Mouse (Mus musculus): ENCODE measurements around the gene Polr2h. TPM values are rescaled to one million over a fixed set of nuclear protein-coding genes. Genes with fewer than 3 reads are reported as not detected.
"Not testable (repeated sequence)": the region's sequence is repeated elsewhere in the genome, so short reads cannot be mapped to it uniquely, and the experiment has no call there.

Polr2h gene
- 78.5 and 115 TPM in 2 replicates for total RNA-seq (2017)

DNA sequence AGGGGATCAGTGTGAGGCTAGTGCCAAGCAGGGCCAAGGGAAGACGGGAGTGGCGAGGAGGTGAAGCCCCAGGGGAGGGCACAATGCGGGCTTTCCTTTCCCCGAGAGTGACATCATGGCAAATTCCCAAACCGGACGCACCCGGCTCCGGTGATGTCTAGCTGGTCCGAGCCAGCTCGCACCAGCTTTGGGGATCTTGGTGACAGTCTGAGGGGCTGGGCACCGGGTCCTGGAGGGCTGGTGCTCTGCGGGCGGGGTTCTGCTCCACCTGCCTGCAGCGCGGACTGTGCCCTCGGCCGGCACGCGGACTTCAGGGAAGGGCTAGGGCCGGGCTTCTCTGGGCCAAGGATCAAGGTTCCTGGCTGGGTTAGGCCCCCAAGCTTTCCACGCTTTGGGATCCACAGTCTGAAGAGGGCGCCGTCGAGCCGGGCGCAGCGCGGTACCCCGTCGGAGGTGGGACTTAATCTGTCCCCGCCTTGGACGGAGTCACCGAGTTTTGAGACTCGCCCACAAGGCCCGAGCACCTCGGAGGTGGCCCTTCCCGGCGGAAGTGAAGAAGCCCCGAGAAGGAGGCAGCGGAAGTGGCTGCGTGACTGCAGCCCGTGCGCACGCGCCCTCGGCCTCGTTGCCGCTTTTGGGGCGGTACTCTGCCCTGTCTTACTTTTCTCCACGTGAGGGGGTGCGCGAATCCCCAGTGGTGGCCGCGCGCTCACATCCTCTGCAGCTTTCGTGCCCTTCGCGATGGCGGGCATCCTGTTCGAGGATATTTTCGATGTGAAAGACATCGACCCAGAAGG is at the start of gene Polr2h, which contains the start of gene Clcn2:
Gene Polr2h, plus strand, starts transcription at position 485 of the 797 bp plus-strand sequence.
Gene Clcn2, minus strand, starts transcription at position 566 of the 797 bp plus-strand sequence.
- peak; percentile 90 for ATAC-seq (replicated peaks; ENCODE audit: low read depth, poor library complexity, severe bottlenecking)

DNA sequence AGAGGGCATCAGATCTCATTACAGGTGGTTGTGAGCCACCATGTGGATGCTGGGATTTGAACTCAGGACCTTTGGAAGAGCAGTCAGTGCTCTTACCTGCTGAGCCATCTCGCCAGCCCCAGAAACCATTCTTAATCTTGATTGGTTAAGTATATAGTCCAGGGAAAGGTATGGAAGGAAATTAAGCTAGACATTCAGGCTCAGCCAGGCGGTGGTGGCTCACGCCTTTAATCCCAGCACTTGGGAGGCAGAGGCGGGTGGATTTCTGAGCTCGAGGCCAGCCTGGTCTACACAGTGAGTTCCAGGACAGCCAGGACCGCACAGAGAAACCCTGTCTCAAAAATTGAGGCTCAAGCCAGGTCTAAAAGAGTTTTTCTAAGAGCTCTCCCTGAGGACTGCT is 49.5 kb upstream of the Polr2h start, which contains the start of gene Eif4g1:
Gene Eif4g1, plus strand, starts transcription at position 301 of the 400 bp plus-strand sequence.
- not testable (repeated sequence) for ATAC-seq (replicated peaks; ENCODE audit: low read depth, poor library complexity, severe bottlenecking)

DNA sequence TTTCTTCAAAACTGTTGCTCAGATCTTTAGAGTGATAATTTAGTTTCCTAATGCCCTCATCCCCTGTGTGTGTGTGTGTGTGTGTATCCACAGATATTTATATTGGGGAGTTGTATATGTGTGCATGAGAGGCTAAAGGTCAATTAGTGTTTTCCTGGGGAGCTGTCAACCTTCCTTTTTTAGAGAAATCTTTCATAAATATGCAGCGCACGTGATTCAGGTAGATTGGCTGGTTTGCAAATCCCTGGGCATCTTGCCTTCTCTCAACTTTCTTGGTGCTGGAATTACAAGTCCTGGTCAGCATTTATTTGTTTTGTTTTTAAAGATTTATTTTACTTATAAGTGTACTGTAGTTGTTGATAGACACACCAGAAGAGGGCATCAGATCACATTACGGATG is 47.2 kb upstream of the Polr2h start:
- ATAC-seq (replicated peaks; ENCODE audit: low read depth, poor library complexity, severe bottlenecking), result no peak

DNA sequence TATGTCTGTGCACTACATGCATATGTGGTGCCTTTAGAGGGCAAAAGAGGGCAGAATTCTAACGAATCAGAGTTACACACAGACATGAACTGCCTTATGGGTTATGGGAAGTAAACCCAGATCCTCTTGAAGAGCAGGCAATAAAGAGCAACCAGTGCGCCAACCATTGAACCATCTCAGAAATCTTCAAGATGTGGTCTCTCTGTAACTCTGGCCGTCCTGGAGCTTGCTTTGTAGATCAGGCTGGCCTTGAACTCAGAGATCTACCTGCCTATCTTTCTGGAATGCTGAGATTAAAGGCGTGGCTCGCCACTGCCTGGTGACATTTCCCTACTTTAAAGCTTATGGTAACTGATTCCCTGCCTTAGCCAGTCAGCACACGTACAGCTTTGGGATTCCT is 45.6 kb upstream of the Polr2h start:
- ATAC-seq (replicated peaks; ENCODE audit: low read depth, poor library complexity, severe bottlenecking), result no peak; the same call in 1 of the 2 replicates

DNA sequence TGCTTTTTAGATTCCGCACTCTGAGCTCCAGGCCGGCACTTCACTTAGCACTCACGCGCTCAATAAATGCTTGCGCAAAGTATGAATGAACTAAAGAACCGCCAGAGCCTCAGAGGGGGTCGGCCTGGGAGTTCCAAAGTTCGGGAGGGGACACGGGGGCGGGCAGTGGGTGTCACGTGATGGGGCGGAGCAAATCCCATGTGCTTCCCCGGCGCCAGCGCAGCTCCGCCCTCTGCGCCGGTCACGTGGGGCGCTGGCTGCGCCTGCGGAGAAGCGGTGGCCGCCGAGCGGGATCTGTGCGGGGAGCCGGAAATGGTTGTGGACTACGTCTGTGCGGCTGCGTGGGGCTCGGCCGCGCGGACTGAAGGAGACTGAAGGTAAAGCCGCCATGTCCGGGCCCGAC is 45.0 kb upstream of the Polr2h start:
- ATAC-seq (replicated peaks; ENCODE audit: low read depth, poor library complexity, severe bottlenecking), result peak; percentile 76

- peak; percentile 5; the same call in 1 of the 2 replicates for ATAC-seq (replicated peaks; ENCODE audit: low read depth, poor library complexity, severe bottlenecking)
Measured at GRCm38 (mm10) chr16:20672965-20673705, 44.3 kb upstream of the Polr2h start.

GRCm38 (mm10) chr16:20673706-20674303 is 43.7 kb upstream of the Polr2h start:
- peak; percentile 45 for ATAC-seq (replicated peaks; ENCODE audit: low read depth, poor library complexity, severe bottlenecking)

- ATAC-seq (replicated peaks; ENCODE audit: low read depth, poor library complexity, severe bottlenecking), result no peak
Measured at GRCm38 (mm10) chr16:20675213-20675612, 42.3 kb upstream of the Polr2h start.

- no peak for ATAC-seq (replicated peaks; ENCODE audit: low read depth, poor library complexity, severe bottlenecking)
Measured at GRCm38 (mm10) chr16:20676702-20677101, 40.8 kb upstream of the Polr2h start.

DNA sequence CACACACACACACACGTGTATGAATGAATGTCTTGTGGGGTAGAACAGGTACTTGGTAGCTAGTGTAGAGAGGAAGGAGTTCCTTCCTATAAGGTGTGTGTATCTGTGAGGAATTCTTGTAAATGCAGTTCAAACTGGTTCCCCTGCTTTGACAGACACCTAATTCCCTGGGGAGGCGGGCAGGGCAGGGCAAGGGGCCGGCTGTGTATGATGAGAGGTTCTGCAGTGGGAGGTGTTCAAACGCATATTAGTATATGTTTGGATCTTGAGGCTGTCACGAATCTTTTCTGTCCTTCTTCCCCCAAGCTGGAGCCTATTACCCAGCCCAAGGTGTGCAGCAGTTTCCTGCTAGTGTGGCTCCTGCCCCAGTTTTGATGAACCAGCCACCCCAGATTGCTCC is 40.1 kb upstream of the Polr2h start:
- ATAC-seq (replicated peaks; ENCODE audit: low read depth, poor library complexity, severe bottlenecking), result no peak

DNA sequence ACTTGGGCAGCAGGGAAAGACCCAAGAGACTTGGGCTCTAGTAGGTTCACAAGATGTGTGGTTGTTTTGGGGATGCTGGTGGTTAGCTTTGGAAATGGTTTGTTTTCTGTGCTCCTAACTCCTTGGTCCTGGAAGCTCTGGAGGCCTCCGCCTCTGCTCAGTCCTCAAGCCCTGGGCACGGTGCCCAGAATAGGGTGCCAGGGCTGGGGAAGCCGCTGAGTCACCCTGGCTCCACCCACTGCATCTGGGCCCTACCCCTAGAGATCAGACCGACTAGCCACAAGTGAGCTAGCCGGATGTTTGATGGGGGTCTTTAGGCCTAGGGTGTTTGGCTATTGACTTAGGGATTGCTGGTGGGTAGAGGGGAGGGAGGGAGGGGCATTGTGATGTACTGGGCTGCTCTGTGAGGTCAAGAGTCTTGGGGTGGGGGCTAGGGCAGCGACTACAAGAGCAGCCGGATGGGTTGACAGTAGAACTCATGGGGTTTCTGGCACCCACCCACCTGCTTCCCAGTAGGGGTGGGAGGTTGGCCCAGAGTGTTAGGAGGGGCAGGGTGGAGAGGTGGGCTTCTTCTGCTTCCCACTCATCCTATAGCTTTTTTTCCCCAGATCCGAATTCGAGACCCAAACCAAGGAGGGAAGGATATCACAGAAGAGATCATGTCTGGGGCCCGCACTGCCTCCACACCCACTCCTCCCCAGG is 39.3 kb upstream of the Polr2h start:
- ATAC-seq (replicated peaks; ENCODE audit: low read depth, poor library complexity, severe bottlenecking), result peak; percentile 94

DNA sequence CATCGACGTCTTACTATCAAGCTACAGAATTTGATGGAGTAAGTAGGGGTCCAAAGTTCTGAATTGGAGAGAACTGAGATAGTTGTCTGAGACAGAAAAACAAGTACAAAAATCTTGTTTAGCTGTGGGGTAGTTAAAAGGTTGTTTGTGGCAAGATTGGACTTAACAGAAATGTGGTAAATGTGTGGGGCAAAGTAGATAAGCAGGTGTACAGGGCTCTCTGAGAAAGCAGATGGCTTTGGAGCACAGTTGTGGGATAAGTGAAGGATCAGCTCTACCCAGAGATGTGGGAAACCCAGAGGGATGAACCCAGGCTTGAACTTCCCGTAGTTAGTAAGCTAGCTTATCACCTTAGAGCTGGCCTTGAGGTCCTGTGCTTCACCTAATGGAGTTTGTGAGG is 26.7 kb upstream of the Polr2h start:
- no peak for ATAC-seq (replicated peaks; ENCODE audit: low read depth, poor library complexity, severe bottlenecking)

- no peak for ATAC-seq (replicated peaks; ENCODE audit: low read depth, poor library complexity, severe bottlenecking)
Measured at GRCm38 (mm10) chr16:20691617-20692016, 25.8 kb upstream of the Polr2h start.

DNA sequence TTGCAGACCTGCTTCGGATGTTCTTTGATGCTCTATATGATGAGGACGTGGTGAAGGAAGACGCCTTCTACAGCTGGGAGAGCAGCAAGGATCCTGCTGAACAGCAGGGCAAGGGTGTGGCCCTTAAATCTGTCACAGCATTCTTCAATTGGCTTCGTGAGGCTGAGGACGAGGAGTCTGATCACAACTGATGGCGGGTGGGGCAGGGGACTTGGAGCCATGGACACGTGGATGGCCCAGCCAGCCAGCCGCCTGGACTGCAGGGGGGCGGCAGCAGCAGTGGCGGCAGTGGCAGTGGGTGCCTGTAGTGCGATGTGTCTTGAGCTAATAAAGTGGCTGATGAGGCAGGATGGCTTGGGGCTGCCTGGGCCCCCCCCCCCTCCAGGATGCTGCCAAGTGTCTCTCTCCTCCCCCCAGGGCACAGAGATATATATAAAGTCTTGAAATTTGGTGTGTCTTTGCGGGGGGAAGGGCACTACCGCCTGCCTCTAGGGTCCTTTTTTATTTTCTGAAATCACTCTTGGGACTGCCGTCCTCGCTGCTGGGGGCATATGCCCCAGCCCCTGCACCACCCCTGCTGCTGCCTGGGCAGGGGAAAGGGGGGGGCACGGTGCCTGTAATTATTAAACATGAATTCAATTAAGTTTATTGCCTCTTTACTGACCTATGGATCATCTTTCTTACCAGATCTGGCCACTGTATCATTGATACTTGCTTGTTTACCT is 25.1 kb upstream of the Polr2h start:
- ATAC-seq (replicated peaks; ENCODE audit: low read depth, poor library complexity, severe bottlenecking), result no peak

- peak; percentile 83 for ATAC-seq (replicated peaks; ENCODE audit: low read depth, poor library complexity, severe bottlenecking)
Measured at GRCm38 (mm10) chr16:20693111-20693701, 24.3 kb upstream of the Polr2h start, which contains the start of gene Fam131a. Gene Fam131a, plus strand, starts transcription at chr16:20693241.

GRCm38 (mm10) chr16:20694781-20695180 is 22.7 kb upstream of the Polr2h start:
- ATAC-seq (replicated peaks; ENCODE audit: low read depth, poor library complexity, severe bottlenecking), result peak; percentile 42

GRCm38 (mm10) chr16:20695622-20696323 is 21.7 kb upstream of the Polr2h start:
- peak; percentile 16; the same call in 1 of the 2 replicates for ATAC-seq (replicated peaks; ENCODE audit: low read depth, poor library complexity, severe bottlenecking)

DNA sequence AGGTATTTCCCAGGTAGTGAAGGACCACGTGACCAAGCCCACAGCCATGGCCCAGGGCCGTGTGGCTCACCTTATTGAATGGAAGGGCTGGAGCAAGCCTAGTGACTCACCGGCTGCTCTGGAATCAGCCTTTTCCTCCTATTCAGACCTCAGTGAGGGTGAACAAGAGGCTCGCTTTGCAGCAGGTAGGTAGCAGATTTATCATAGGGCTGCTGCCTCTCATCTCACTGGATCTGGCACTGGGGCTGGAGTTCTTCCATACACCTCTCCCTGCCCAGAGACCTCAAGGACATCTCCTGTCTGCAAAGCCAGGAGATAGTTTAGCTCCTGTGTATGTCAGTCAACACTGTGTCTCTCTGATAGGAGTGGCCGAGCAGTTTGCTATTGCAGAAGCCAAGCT is 18.2 kb upstream of the Polr2h start:
- ATAC-seq (replicated peaks; ENCODE audit: low read depth, poor library complexity, severe bottlenecking), result no peak
